Mouse (Mus musculus): ENCODE data around the gene Actl6a.
"Not testable (repeated sequence)": the region's sequence is repeated elsewhere in the genome, so short reads cannot be mapped to it uniquely, and the experiment has no call there.

Actl6a gene

GRCm38 (mm10) chr3:32705647-32706348, at the start of gene Actl6a:
TSS of gene Actl6a (plus strand) at chr3:32706298.
- DNase-seq = not testable (repeated sequence)

DNA sequence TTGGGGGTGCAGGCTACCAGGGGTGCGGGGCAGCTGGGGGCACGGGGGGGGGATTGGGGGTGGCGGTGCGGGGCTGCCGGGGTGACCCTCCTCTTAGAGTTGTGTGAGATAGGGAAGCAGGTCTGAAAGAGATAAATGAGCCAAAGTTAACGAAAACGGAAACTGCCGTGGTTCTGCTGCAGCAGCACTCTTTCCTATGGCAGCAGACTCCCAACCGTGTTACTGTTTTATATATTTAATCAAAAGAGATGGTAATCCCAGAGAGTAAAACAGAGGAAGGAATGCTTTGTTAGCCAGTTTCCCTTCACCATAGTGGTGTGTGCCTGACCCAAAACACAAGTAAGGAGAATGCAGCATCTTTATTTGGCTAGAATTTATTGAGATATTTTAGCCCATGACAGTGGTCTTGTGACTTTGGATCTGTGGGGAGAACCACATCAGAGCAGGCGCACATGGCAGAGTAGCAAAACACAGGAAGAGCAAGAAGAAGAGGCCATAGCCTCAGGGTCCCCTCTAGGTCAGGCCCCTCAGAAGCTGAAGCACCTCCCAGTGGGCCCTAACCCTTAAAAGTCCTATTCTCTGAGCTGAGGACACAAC, 49.6 kb upstream of the Actl6a start:
- DNase-seq = no peak

- no peak for DNase-seq
These were observed 47.7 kb upstream of the Actl6a start for GRCm38 (mm10) chr3:32658401-32658800.

- DNase-seq = no peak
These were observed 47.3 kb upstream of the Actl6a start for GRCm38 (mm10) chr3:32658821-32659220.

GRCm38 (mm10) chr3:32659506-32659905, 46.6 kb upstream of the Actl6a start:
- no peak for DNase-seq

- no peak for DNase-seq
These were observed 45.8 kb upstream of the Actl6a start for GRCm38 (mm10) chr3:32660276-32660675.

DNA sequence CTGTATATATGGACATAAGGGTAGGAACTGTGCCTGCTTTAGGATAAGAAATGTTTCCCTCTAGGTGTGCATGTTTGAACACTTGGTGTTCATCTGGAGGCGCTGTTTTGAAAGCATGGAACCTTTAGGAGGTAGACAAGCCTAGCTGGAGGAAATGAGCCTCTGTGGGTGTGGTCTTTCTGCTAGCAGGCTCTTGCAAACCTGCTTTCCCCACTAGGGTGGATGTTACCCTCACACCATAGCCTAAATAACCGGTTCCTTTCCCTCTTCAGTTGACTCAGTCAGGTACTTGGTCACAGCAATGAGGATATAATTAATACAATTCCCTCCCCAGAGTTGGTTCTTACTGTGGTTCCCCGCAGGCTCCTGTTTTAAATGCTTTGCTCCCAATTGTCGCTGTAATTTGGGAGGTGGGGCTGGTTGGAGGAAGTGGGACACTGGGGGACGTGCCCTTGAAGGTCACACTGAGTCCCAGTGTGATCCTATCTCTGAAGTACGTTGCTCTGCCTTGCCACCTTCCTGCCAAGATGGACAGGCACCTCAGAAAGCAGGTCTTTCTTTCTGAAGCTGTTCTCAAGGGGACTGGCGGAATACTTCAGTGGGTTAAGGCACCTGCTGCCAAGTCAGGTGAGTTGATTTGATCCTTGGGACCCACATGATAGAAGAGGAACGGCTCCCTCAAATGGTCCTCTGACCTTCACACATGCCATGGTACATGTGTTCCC, 45.1 kb upstream of the Actl6a start:
- DNase-seq = no peak

DNA sequence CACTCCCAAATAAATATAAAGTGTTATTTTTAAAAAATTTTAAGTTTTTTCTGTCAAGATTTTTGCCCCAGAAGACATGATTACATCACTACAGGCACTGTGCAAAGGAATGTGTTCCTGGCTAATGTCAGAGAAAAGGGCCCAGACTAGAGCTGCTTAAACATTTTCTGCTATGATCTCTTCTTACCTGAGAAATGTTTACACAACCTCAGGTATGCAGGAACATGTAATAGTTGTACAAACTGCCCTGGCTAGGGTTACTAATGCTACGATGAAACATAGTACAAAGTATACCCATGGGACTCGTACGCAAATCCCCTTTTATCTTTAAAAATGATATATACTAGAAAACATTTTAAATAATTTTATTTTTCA, 44.6 kb upstream of the Actl6a start:
- no peak for DNase-seq

GRCm38 (mm10) chr3:32668256-32668959, 37.7 kb upstream of the Actl6a start:
- DNase-seq = no peak

DNA sequence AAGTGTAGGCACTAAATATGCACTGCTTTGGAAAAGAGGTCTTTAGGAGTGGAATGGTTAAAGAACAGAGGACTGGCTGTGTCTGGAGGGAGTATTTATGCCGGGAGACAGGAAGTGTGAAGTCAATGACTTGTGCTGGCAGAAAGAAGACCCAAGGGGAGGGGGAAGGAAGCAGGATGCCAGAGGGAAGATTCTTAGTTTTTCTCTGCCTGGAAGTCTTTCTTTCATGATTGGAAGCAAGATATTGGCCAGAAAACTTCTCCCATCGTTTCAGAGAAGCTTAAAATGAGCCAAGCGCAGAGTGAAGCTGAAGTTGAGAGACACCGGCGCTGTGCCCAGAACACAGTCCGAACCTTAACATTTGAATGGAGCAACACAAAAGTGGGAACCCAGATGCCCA, 36.9 kb upstream of the Actl6a start:
- peak in 1 of 2 experiments; percentile 5 for DNase-seq

- no peak for DNase-seq
These were observed 35.9 kb upstream of the Actl6a start for GRCm38 (mm10) chr3:32670196-32670595.

GRCm38 (mm10) chr3:32673151-32673550, 32.9 kb upstream of the Actl6a start:
- no peak for DNase-seq

GRCm38 (mm10) chr3:32676393-32676792, 29.7 kb upstream of the Actl6a start:
- DNase-seq = no peak

GRCm38 (mm10) chr3:32682910-32683531, 23.1 kb upstream of the Actl6a start:
- DNase-seq = no peak

- no peak for DNase-seq
These were observed 21.5 kb upstream of the Actl6a start for GRCm38 (mm10) chr3:32684631-32685030.

DNA sequence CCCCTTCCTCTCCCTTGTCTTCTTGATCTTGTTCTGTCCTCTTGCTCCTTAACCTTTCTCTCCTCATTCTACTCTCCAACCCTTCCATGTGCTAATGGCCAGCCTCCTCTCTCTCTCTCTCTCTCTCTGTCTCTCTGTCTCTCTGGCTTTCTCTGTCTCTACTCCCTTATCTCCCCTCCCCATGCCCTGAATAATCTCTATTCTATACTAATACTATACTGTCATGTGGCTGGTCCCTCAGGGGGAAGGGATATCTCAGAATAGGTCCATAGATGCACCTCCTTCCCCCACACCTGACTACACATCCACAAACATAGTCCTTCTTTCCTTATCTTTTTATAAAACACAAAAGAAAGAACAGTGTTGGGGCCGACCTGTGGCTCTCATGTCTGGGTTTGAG, 19.6 kb upstream of the Actl6a start:
- DNase-seq = no peak

GRCm38 (mm10) chr3:32687156-32687555, 18.9 kb upstream of the Actl6a start:
- DNase-seq = no peak

DNA sequence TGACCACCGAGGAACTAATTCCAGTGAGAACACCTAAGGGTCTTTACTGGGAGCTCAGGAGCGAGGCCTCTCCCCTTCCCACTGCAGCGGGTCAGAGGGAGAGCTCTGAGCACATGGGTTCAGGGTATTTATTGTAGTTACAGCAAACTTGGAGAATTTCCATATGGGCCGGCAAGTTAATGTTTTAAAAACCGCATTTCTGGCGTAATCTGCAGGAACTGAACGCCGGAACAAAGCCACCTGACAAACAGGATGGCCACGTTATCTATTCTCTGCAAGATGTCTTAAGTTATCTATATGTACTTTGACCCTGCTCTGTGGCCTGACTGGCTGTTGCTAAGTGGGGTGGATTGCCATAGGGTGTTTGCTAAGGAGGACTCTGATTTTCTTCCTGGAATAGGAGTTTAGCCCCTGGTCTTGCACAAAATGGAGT, 16.5 kb upstream of the Actl6a start:
- DNase-seq = no peak

DNA sequence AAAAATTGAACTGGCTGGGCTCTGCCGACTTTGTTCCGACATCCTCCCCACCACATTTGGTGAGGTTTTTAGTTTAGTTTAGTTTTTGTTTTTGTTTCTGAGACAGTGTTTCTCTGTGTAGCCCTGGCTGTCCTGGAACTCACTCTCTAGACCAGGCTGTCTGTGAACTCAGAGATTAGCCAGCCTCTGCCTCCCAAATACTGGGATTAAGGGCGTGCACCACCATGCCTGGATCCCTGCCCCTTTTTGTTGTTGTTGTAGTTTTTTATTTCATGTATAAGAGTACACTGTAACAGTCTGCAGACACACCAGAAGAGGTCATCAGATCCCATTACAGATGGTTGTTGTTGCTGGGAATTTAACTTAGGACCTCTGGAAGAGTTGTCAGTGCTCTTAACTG, 16.1 kb upstream of the Actl6a start:
- DNase-seq = no peak

GRCm38 (mm10) chr3:32690901-32691300, 15.2 kb upstream of the Actl6a start:
- DNase-seq = no peak

- no peak for DNase-seq
These were observed 14.3 kb upstream of the Actl6a start for GRCm38 (mm10) chr3:32691841-32692240.

- no peak for DNase-seq
These were observed 11.9 kb upstream of the Actl6a start for GRCm38 (mm10) chr3:32694211-32694610.

All from cerebellum, adult 18-20 months (tissue).